Mouse (Mus musculus): ENCODE results near the gene Scgb2b3. TPM values are rescaled to one million over a fixed set of nuclear protein-coding genes. Genes with fewer than 3 reads are reported as not detected.

Gene Scgb2b3
- polyA plus RNA-seq (2015; fragmentation: Nextera tagmentation; extraction: Ambion mirVana) = not detected in 2 replicates

DNA sequence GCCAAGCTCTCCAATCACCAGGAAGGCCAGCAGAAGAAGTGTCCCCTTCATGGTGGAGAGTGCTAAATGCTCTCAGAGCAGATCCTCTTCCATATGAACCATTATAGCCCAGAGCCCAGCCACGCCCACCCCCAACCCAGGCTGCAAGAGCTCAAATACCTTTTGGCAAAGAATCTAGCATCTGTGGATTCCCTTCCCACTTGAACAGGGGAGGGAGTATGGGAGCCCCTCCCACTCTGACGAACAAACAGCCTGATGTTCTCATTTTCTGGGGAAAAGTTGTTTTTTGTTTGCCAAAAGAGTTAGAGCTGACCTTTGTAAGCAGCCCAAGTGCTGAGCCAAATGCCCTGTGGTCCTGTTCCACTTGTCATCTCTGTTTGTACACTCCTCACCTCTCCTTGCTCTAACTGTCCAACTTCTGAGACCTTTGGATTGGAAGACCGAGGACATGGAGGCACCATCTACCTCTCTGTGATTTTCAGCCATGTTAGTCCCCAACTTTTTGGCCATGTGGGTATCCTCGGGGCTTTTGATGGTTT is at the start of gene Scgb2b3:
Gene Scgb2b3, minus strand, starts transcription at position 51 of the 539 bp plus-strand sequence.
- Histone ChIP-seq H3K4me2 (replicated peaks) (no peak within 1 kb of the TSS), H3K36me3 (no peaks in the 10 kb centered on the region), H3K27ac (no peak within 1 kb of the TSS), H3K4me3 (no peak within 1 kb of the TSS), H3K9me3 (peaks cover 62% of the 10 kb centered on the region), H3K27me3 (no peaks in the 10 kb centered on the region), H3K9ac (no peak within 1 kb of the TSS), H3K4me1 (no peaks in the 10 kb centered on the region)
- no peak for ATAC-seq (ENCODE audit: low FRiP score, low read depth)
- WGBS = 75% methylated on average over 4 of the region's 4 CpGs

DNA sequence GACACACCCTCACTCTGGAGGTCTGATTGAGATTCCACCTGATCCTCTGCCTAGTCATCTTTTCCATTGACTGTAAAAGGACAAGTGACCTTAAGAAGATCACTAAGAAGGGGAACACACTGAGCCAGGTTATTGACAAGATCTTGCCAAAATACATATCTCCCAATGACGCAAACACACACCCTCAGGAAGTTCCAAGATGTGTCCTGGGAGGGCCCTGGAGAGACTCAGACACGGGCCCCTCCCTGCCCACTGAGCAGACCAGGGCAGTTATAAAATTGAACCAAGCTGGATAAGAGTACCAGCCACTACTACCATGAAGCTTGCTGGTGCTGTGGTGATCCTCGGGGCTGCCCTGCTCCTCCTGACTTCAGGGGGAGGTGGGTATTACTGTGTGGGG is 13.4 kb upstream of the Scgb2b3 start, which contains the start of gene Scgb1b3:
Gene Scgb1b3, plus strand, starts transcription at position 301 of the 400 bp plus-strand sequence.
- Histone ChIP-seq H3K9me3 (peaks cover 36% of the 10 kb centered on the region), H3K36me3 (no peaks in the 10 kb centered on the region), H3K27me3 (no peaks in the 10 kb centered on the region), H3K27ac (no peak within 1 kb of the TSS), H3K4me1 (no peaks in the 10 kb centered on the region), H3K4me3 (no peak within 1 kb of the TSS), H3K4me2 (replicated peaks) (no peak within 1 kb of the TSS), H3K9ac (no peak within 1 kb of the TSS)
- WGBS = 74% methylated on average over 3 of the region's 3 CpGs
- ATAC-seq (ENCODE audit: low FRiP score, low read depth) = no peak

Other genes with a start within 250 kb of the Scgb2b3 start
- 3.0 and 3.2 TPM in 2 replicates for gene Hpn, start 246.8 kb downstream of the Scgb2b3 start, polyA plus RNA-seq (2015; fragmentation: Nextera tagmentation; extraction: Ambion mirVana)
- gene Scn1b, start 235.1 kb downstream of the Scgb2b3 start, polyA plus RNA-seq (2015; fragmentation: Nextera tagmentation; extraction: Ambion mirVana) = 4.1 and 4.5 TPM in 2 replicates
- 79.8 and 83.2 TPM in 2 replicates for gene Gramd1a, start 206.2 kb downstream of the Scgb2b3 start, polyA plus RNA-seq (2015; fragmentation: Nextera tagmentation; extraction: Ambion mirVana)
- not detected in 2 replicates for gene Scgb2b2, start 71.6 kb downstream of the Scgb2b3 start, polyA plus RNA-seq (2015; fragmentation: Nextera tagmentation; extraction: Ambion mirVana)
- gene Scgb1b2, start 70.3 kb downstream of the Scgb2b3 start, polyA plus RNA-seq (2015; fragmentation: Nextera tagmentation; extraction: Ambion mirVana) = not detected in 2 replicates
- gene Scgb1b3, start 13.5 kb upstream of the Scgb2b3 start, polyA plus RNA-seq (2015; fragmentation: Nextera tagmentation; extraction: Ambion mirVana) = not detected in 2 replicates